Mouse (Mus musculus) neural tube, embryonic 14.5 days (tissue): ENCODE measurements at regions not wholly inside any gene's neighbourhood (a gene's known extent, or its start where the extent isn't known, plus 50 kb on each side); places are given as distances from the start of the nearest gene placed in this dataset.

Experiments used
- ATAC-seq: fragments of 200-750 bp; cut with Nextera tagmentation; 2 replicates; pipeline ENCODE4 v1.8.0; 2017; ENCODE audit warnings: low read depth, mild to moderate bottlenecking, moderate TSS enrichment, moderate library complexity
- H3K27ac ChIP-seq: fragments of 300-500 bp; sonication (generic); 2 replicates; pipeline ENCODE4 v1.5.1; 2014; ENCODE audit warnings: low read depth, mild to moderate bottlenecking, control low read depth, low read length, moderate library complexity, mixed read lengths
- H3K27me3 ChIP-seq: fragments of 300-500 bp; sonication (generic); 2 replicates; pipeline ENCODE4 v1.6.1; 2014; ENCODE audit warnings: low read length; ENCODE audit not compliant: control insufficient read depth, insufficient read depth
- H3K36me3 ChIP-seq: fragments of 300-500 bp; sonication (generic); 2 replicates; pipeline ENCODE4 v1.6.1; 2014; ENCODE audit warnings: low read length, mixed read lengths; ENCODE audit not compliant: control insufficient read depth, insufficient read depth
- H3K4me1 ChIP-seq: fragments of 300-500 bp; sonication (generic); 2 replicates; pipeline ENCODE4 v1.6.1; 2014; ENCODE audit warnings: low read length; ENCODE audit not compliant: control insufficient read depth, insufficient read depth
- H3K4me2 ChIP-seq: fragments of 300-500 bp; sonication (generic); 2 replicates; pipeline ENCODE4 v1.6.1; 2014; ENCODE audit warnings: mild to moderate bottlenecking, low read depth, low read length, control low read depth
- H3K4me3 ChIP-seq: fragments of 300-500 bp; sonication (generic); 2 replicates; pipeline ENCODE4 v1.5.1; 2014; ENCODE audit warnings: low read depth, low read length, control low read depth, mixed read lengths
- H3K9ac ChIP-seq: fragments of 300-500 bp; sonication (generic); replicated peaks from 2 replicates; pipeline ENCODE4 v1.6.1; 2014; ENCODE audit warnings: low read depth, mild to moderate bottlenecking, control low read depth, low read length, mixed read lengths
- H3K9me3 ChIP-seq: fragments of 300-500 bp; sonication (generic); 2 replicates; pipeline ENCODE4 v1.6.1; 2016; ENCODE audit warnings: low read length; ENCODE audit not compliant: control insufficient read depth
- WGBS: fragments of 180-500 bp; shearing (Covaris S2); extraction: QIAGEN DNeasy Blood & Tissue Kit; methylation state at CpG from one replicate; pipeline ENCODE4 v1.1.7; 2014; 5-methylcytosine and 5-hydroxymethylcytosine counted together

- WGBS = 61% methylated on average over 2 of the region's 2 CpGs
- ATAC-seq = no peak
- no peak overlapping the region for H3K4me2 ChIP-seq
- H3K27ac ChIP-seq = no peak overlapping the region
- H3K9me3 ChIP-seq = no peaks in the 10 kb centered on the region
- H3K4me1 ChIP-seq = no peaks in the 10 kb centered on the region
- H3K4me3 ChIP-seq = no peak overlapping the region
- no peaks in the 10 kb centered on the region for H3K36me3 ChIP-seq
- H3K27me3 ChIP-seq = no peaks in the 10 kb centered on the region
- H3K9ac ChIP-seq = no peak overlapping the region
Measured at GRCm38 (mm10) chr12:99060702-99061101, 140.3 kb downstream of the Ttc8 start.

- Histone ChIP-seq H3K27me3 (no peaks in the 10 kb centered on the region), H3K4me1 (no peaks in the 10 kb centered on the region), H3K4me3 (no peak overlapping the region), H3K4me2 (no peak overlapping the region), H3K27ac (no peak overlapping the region), H3K9me3 (no peaks in the 10 kb centered on the region), H3K36me3 (no peaks in the 10 kb centered on the region), H3K9ac (no peak overlapping the region)
- WGBS = 64% methylated on average over 3 of the region's 3 CpGs
- no peak for ATAC-seq
Measured at GRCm38 (mm10) chr12:99063441-99063840, 143.1 kb downstream of the Ttc8 start.

- no peak for ATAC-seq
- 86% methylated on average over 8 of the region's 8 CpGs for WGBS
- no peaks in the 10 kb centered on the region for H3K4me1 ChIP-seq
Measured at GRCm38 (mm10) chr12:99063885-99064284, 143.5 kb downstream of the Ttc8 start.

GRCm38 (mm10) chr12:99067962-99068361 lies 147.6 kb downstream of the Ttc8 start:
- Histone ChIP-seq H3K4me1 (no peaks in the 10 kb centered on the region), H3K4me3 (no peak overlapping the region), H3K9ac (no peak overlapping the region), H3K9me3 (no peaks in the 10 kb centered on the region), H3K27ac (no peak overlapping the region), H3K27me3 (no peaks in the 10 kb centered on the region), H3K4me2 (no peak overlapping the region), H3K36me3 (no peaks in the 10 kb centered on the region)
- ATAC-seq = no peak
- WGBS = 82% methylated on average over 3 of the region's 3 CpGs

More at GRCm38 (mm10) chr12:99063885-99064284, 143.5 kb downstream of the Ttc8 start:
- Histone ChIP-seq H3K4me2 (no peak overlapping the region), H3K9ac (no peak overlapping the region), H3K27ac (no peak overlapping the region), H3K27me3 (no peaks in the 10 kb centered on the region), H3K4me3 (no peak overlapping the region), H3K9me3 (no peaks in the 10 kb centered on the region), H3K36me3 (no peaks in the 10 kb centered on the region)

GRCm38 (mm10) chr12:99073766-99074165 lies 153.4 kb downstream of the Ttc8 start:
- Histone ChIP-seq H3K27ac (no peak overlapping the region), H3K9ac (no peak overlapping the region), H3K4me3 (no peak overlapping the region), H3K9me3 (no peaks in the 10 kb centered on the region), H3K4me1 (no peaks in the 10 kb centered on the region), H3K36me3 (no peaks in the 10 kb centered on the region), H3K4me2 (no peak overlapping the region), H3K27me3 (no peaks in the 10 kb centered on the region)
- WGBS = 86% methylated on average over 5 of the region's 5 CpGs
- ATAC-seq = no peak

- no peaks in the 10 kb centered on the region for H3K4me1 ChIP-seq
- no peak for ATAC-seq
- no peak overlapping the region for H3K9ac ChIP-seq
- no peaks in the 10 kb centered on the region for H3K9me3 ChIP-seq
- H3K36me3 ChIP-seq = no peaks in the 10 kb centered on the region
- no peaks in the 10 kb centered on the region for H3K27me3 ChIP-seq
- WGBS = 72% methylated on average over 3 of the region's 3 CpGs
- no peak overlapping the region for H3K27ac ChIP-seq
- H3K4me2 ChIP-seq = no peak overlapping the region
- H3K4me3 ChIP-seq = no peak overlapping the region
Measured at GRCm38 (mm10) chr12:99077366-99077765, 157.0 kb downstream of the Ttc8 start.

- WGBS = 88% methylated on average over 1 of the region's 1 CpGs
- peaks cover 8% of the 10 kb centered on the region; the same call in 1 of the 2 replicates for H3K4me1 ChIP-seq
Measured at GRCm38 (mm10) chr12:99079873-99080272, 159.5 kb downstream of the Ttc8 start.

GRCm38 (mm10) chr12:99083616-99084015 lies 163.2 kb downstream of the Ttc8 start:
- WGBS = 47% methylated on average over 11 of the region's 11 CpGs
- H3K9ac ChIP-seq = no peak overlapping the region
- no peak overlapping the region for H3K27ac ChIP-seq

More at GRCm38 (mm10) chr12:99079873-99080272, 159.5 kb downstream of the Ttc8 start:
- Histone ChIP-seq H3K9ac (no peak overlapping the region), H3K27me3 (no peaks in the 10 kb centered on the region), H3K4me3 (no peak overlapping the region), H3K9me3 (no peaks in the 10 kb centered on the region), H3K27ac (no peak overlapping the region), H3K36me3 (no peaks in the 10 kb centered on the region), H3K4me2 (no peak overlapping the region)
- no peak for ATAC-seq

GRCm38 (mm10) chr12:99084144-99084543 lies 163.8 kb downstream of the Ttc8 start:
- Histone ChIP-seq H3K9me3 (no peaks in the 10 kb centered on the region), H3K27ac (no peak overlapping the region), H3K4me2 (no peak overlapping the region; the same call in 1 of the 2 replicates), H3K4me3 (no peak overlapping the region), H3K4me1 (peaks cover 11% of the 10 kb centered on the region; the same call in 1 of the 2 replicates), H3K36me3 (no peaks in the 10 kb centered on the region), H3K27me3 (no peaks in the 10 kb centered on the region), H3K9ac (0 out of 2 replicates have a peak overlapping the region, but pooled peaks have one; percentile 2)
- ATAC-seq = peak; percentile 91
- 3% methylated on average over 18 of the region's 18 CpGs for WGBS

More at GRCm38 (mm10) chr12:99083616-99084015, 163.2 kb downstream of the Ttc8 start:
- Histone ChIP-seq H3K36me3 (no peaks in the 10 kb centered on the region), H3K4me2 (no peak overlapping the region), H3K27me3 (no peaks in the 10 kb centered on the region), H3K4me3 (no peak overlapping the region), H3K4me1 (peaks cover 11% of the 10 kb centered on the region; the same call in 1 of the 2 replicates), H3K9me3 (no peaks in the 10 kb centered on the region)
- peak; percentile 35 for ATAC-seq
